Mouse (Mus musculus): Measurements from ENCODE around the gene Gm853.

DNA sequence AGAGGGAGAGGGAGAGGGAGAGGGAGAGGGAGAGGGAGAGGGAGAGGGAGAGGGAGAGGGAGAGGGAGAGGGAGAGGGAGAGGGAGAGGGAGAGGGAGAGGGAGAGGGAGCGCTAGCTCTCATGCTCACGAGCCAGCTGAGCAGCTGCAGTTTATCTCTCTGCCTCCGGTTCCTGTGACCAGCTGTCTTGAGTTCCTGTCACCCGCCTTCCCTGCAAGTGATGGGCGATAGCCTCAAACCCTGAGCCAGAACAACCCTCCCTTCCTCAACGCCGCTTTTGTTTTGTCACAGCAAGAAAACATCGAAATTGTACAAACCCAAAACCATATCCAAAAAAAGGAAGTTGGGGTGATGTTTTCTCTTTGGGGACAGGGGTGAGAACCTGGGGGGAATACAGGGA lies 25.7 kb downstream of the Gm853 start:
- TF ChIP-seq CTCF (conservative IDR thresholded peaks at IDR 0.05; ENCODE audit: low read length) (no peak), POU5F1 (IDR thresholded peaks at IDR 0.05; ENCODE audit: borderline replicate concordance, low read length) (no peak)

Measured in E14TG2a.4 (cell line).